Mouse (Mus musculus): ENCODE measurements around the gene Olfr56. TPM values are rescaled to one million over a fixed set of nuclear protein-coding genes. Genes with fewer than 3 reads are reported as not detected.
"Not testable (repeated sequence)": the region's sequence is repeated elsewhere in the genome, so short reads cannot be mapped to it uniquely, and the experiment has no call there.

Gene Olfr56
- total RNA-seq, 1 experiment from 2014 or later: 4.8 TPM

DNA sequence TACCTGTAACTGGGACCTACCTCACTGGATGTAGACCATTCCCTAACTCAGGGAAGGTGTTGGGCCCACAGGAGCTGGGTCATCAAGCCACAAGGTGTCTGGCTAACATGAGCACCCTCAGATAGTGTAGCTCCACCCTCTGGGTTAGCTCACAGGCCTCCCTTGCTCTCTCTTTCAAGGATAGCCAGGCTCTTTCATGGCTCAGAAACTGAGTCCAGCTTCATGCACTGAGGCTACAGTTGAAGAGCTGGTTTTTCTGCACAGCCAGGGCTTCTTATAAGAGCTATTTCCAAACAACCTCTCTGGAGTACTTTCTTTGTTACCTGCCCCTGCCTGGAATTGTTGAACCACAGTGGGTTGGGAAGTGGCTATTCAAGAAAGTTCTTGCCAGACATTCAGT lies 33.4 kb downstream of the Olfr56 start:
- ATAC-seq (replicated peaks in 1 of 2; ENCODE audit: insufficient read depth in 1 of 2, low FRiP score in 2 of 2, low TSS enrichment in 1 of 2, low read depth in 1 of 2, poor library complexity in 2 of 2, severe bottlenecking in 2 of 2): not testable (repeated sequence)

DNA sequence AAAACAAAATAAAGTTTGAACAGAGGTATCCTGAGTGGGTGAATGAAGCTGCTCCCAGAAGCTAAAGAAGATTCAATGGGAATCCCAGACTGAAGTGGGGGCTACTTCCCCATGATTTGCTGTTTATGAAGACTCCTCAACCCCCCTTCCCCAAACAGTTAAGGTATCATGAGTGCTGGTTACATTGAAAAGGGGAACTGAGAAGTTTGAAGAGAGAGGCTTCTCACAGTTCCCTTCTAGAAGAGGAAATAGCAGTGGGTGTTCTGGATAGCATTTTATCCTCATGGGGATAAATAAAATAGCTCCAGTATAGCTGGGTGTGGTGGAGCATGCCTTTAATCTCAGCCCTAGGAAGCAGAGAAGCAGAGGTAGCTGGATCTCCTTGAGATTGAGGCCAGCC lies 71.4 kb downstream of the Olfr56 start:
- ATAC-seq (replicated peaks in 1 of 2; ENCODE audit: insufficient read depth in 1 of 2, low FRiP score in 2 of 2, low TSS enrichment in 1 of 2, low read depth in 1 of 2, poor library complexity in 2 of 2, severe bottlenecking in 2 of 2): peak; percentile 86 to 88

DNA sequence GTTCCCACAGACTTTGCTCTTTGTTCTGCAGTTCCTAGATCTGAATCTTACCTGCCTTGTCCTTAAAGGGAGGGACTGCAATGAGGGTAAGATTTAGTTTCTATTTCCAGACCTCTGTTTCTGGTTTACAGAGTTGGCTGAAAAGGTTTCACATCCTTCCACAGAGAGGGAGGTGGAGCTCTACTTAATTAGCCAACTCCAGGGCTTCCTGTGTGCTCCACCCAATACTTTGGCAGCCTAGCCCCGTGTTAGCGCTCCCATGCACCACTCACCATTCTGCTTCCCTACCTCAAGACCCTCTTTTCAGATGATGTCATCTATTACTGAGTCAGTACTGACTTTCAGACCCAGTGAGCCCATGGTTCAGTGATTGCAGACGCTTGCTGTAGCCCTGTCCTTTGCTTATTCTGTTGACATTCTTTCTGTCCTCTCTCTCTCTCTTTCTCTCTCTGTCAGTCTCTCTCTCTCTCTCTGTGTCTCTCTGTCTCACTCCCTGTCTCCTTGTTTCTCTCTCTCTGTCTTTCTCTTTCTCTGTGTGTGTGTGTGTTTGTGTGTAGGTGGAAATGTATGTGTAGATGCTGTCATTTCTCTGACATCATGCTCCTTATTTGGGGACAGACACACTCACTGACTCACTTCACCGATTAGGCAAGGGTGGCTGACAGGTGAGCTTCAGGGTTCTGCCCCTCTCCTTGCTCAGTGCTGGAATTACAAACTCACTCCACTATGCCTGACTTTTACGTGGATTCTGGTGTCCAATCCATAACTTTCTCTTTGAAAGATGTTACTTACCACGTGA lies 72.6 kb downstream of the Olfr56 start, which contains the start of gene 9930111J21Rik2:
Gene 9930111J21Rik2, minus strand, starts transcription at position 150 of the 799 bp plus-strand sequence.
- ATAC-seq (replicated peaks in 1 of 2; ENCODE audit: insufficient read depth in 1 of 2, low FRiP score in 2 of 2, low TSS enrichment in 1 of 2, low read depth in 1 of 2, poor library complexity in 2 of 2, severe bottlenecking in 2 of 2): peak; percentile 63 to 73

DNA sequence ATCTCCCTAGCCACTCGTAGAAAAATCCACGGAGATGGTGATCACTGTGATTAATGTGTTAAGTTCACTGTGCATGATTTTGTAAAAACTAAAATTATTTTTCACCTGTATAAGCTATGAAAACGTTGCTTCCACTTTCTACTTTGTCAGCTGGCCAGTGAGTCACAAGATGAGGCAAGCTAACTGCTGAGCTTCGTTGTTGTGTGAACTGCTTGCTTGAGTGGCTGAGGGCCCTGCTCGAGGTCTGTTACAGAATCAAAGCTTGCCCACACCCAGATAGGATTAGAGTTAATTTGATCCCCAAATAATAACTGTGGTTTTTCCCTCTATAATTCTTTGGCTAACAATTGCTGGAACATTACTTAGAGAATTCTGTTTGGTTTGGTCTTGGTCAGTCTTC lies 73.2 kb downstream of the Olfr56 start:
- not testable (repeated sequence) for ATAC-seq (replicated peaks in 1 of 2; ENCODE audit: insufficient read depth in 1 of 2, low FRiP score in 2 of 2, low TSS enrichment in 1 of 2, low read depth in 1 of 2, poor library complexity in 2 of 2, severe bottlenecking in 2 of 2)

DNA sequence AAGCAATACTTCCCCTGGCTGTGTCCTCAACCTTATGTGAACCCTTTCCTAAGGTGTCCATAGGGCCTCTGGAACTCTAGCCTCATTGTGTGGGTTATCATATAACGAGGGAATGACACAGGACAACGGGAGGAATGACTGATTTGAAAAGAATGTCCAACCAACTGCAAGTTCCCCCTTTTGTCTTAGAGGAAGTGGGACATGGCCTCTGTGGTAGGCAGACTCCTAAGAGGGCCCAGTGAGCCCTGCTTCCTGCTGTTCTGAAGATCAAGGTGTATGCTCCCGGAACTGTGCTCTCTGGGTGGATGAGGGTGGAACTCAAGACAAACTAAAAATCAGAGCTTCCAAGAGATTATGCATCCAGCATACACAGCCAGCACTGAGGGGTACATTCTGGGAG lies 81.4 kb downstream of the Olfr56 start:
- peak; percentile 57 to 75 for ATAC-seq (replicated peaks in 1 of 2; ENCODE audit: insufficient read depth in 1 of 2, low FRiP score in 2 of 2, low TSS enrichment in 1 of 2, low read depth in 1 of 2, poor library complexity in 2 of 2, severe bottlenecking in 2 of 2)

DNA sequence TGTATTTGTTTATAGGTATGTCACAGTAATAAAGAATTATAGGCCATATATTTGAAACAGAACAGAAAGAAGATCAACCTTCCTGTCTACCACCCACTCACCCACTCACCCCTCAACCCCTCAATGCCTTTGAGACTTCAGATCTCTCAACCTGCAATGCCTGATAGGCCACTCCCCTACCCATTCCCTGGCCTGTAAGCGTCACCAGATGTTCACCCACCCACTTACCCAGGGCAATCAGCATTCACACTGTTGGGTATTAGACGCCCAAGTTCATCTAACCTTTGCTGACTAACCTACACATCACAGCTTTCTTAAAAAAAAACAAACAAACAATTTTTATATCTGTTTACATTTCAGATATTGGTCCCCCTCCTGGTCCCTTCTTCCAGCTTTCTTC lies 83.2 kb downstream of the Olfr56 start:
- ATAC-seq (replicated peaks in 1 of 2; ENCODE audit: insufficient read depth in 1 of 2, low FRiP score in 2 of 2, low TSS enrichment in 1 of 2, low read depth in 1 of 2, poor library complexity in 2 of 2, severe bottlenecking in 2 of 2): peak; percentile 52 to 58

DNA sequence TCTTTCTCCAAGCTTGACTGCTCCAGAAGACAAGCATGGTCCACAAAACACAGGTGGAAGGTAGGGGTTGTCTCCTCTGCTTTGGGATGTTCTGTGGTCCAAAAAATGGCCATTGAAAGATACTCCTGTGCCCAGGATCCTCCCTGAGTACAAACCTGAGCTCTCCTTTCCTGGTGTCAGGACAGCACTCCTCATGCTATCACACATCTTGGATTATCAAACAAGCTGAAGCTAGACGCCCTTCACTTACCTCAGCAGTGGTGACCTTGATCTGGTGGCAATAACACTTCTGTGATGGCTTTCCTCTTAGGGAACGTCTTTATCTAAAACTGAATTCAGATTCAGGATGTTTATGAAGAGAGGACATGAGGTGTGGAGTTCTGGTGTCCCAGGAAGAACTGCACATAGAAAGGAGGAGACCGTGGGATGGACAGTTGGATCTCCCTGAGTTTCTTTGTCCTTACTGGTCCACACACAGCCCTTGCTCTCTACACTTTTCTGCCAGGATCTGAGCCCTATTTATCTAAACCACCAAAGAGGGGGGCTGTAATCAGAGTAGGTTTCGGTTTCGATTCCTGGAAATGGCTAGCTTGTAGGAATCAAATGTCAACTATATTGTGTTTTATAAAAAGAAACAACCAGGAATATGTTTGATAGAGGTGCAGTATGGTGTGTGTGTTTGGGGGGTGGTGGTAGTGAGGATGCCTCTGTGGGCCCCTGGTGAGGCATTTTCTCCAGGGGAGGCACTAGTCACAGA lies 85.2 kb downstream of the Olfr56 start, which contains the start of gene Tgtp2:
Gene Tgtp2, minus strand, starts transcription at position 494 of the 757 bp plus-strand sequence.
- ATAC-seq (replicated peaks in 1 of 2; ENCODE audit: insufficient read depth in 1 of 2, low FRiP score in 2 of 2, low TSS enrichment in 1 of 2, low read depth in 1 of 2, poor library complexity in 2 of 2, severe bottlenecking in 2 of 2): peak; percentile 13 to 18; a peak in 1 of 4 replicates

DNA sequence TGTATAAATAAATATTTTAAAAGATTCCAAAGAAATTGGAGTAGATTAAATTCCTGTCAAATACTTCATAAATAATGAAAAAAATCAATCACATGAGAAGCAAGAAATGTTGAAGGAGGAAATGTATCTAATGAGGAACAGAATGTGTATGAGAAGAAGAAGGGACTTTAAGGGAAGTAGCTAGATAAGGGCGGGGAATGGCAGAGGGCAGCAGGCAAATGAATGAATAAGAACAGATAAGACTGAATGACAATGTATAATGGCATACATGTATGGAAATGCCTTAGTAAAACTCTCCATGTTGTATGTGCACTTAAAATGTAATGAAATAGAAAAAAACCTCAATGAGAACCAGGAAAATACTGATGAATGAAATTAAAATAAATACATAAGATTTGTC lies 89.7 kb downstream of the Olfr56 start:
- no peak for ATAC-seq (replicated peaks in 1 of 2; ENCODE audit: insufficient read depth in 1 of 2, low FRiP score in 2 of 2, low TSS enrichment in 1 of 2, low read depth in 1 of 2, poor library complexity in 2 of 2, severe bottlenecking in 2 of 2)

DNA sequence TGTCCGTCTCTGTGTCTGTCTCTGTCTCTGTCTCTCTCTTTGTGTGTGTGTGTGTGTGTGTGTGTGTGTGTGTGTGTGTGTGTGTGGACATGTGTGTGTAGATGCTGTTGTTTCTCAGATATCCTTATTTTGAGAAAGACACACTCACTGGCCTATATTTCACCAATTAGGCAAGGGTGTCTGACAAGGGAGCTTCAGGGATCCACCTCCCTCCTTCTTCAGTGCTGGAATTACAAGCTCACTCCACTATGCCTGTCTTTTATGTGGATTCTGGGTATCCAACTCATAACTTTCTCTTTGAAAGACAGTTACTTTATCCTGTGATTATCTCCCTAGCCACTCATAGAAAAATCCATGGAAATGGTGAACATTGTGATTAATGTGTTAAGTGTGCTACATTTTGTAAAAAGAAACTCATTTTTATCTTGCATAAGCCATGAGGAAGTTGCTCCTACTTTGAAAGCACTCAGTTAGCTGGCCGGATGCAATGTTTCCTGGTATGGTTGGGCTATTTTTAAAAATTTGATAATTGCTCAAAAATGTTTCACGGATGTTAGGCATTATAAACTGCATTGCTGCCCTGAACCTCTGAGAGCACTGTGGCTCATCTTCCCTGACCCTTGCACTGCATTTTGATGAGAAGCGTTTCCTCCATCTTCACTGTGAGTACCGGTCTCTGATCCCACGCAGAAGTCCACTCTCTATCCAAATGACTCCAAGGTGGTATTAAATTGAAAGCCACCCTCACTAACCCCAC lies 97.5 kb downstream of the Olfr56 start, which contains the start of gene Ifi47:
Gene Ifi47, plus strand, starts transcription at position 587 of the 757 bp plus-strand sequence.
- ATAC-seq (replicated peaks in 1 of 2; ENCODE audit: insufficient read depth in 1 of 2, low FRiP score in 2 of 2, low TSS enrichment in 1 of 2, low read depth in 1 of 2, poor library complexity in 2 of 2, severe bottlenecking in 2 of 2): peak; percentile 89 to 91

DNA sequence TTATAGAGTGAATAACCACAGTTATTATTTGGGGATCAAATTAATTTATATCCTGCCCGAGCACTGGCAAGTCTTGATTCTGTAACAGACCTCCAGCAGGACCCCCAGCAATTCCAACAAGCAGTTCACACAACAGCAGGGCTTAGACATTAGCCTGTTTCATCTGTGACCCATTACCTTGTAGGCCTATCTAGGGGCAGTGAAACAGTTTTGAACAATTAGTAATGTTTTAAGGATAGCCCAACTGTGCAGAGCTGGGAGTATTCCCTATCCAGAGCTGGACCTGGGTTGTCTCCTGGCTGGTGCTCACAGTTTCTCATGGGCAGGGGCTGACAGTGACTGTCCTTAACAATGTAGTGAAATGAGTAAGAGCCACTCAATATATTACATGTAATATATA lies 98.3 kb downstream of the Olfr56 start:
- ATAC-seq (replicated peaks in 1 of 2; ENCODE audit: insufficient read depth in 1 of 2, low FRiP score in 2 of 2, low TSS enrichment in 1 of 2, low read depth in 1 of 2, poor library complexity in 2 of 2, severe bottlenecking in 2 of 2): no peak

DNA sequence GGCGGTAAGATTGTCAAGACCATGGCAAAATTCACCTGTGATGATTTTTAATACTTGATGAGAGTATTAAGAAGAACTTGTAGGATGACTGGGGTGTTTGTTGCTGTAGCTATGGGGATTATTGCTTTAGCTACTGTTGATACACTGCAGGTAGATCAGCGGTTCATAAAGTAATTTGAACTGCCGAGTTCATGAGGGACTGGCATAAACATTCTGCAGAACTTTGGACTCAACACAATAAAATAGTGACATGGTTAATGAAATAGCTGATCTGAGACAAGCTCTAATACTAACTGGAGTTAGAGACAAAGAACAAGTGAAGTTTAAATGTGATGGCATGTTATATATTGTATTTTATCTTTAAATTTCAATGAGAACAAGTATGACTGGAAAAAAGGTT lies 100.0 kb downstream of the Olfr56 start:
- ATAC-seq (replicated peaks in 1 of 2; ENCODE audit: insufficient read depth in 1 of 2, low FRiP score in 2 of 2, low TSS enrichment in 1 of 2, low read depth in 1 of 2, poor library complexity in 2 of 2, severe bottlenecking in 2 of 2): no peak

DNA sequence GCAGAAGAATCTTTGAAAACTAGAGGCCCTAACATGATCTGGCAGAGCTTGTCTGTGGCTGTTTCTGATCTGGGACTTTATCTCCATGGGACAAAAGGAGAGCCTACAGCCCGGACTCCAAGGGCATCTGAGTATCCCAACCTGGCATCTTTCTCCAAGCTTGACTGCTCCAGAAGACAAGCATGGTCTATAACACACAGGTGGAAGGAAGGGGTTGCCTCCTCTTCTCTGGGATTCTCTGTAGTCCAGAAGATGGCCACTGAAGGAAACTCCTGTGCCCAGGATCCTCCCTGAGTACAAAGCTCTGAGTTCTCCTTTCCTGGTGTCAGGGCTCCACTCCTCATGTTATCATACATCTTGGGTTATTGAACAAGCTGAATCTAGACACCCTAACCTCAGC lies 101.9 kb downstream of the Olfr56 start:
- no peak for ATAC-seq (replicated peaks in 1 of 2; ENCODE audit: insufficient read depth in 1 of 2, low FRiP score in 2 of 2, low TSS enrichment in 1 of 2, low read depth in 1 of 2, poor library complexity in 2 of 2, severe bottlenecking in 2 of 2)

DNA sequence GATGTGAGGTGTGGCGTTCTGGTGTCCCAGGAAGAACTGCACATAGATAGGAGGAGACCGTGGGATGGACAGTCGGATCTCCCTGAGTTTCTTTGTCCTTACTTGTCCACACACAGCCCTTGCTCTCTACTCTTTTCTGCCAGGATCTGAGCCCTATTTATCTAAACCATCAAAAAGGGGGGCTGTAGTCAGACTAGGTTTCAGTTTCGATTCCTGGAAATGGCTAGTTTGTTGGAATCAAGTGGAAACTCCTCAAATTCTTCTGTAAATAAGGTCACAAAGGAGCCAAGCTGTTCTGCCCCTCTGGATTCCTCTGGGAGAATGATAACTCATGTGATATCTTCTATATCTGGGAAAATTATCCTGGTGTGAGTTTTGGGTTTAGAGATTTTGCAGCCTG lies 102.7 kb downstream of the Olfr56 start:
- no peak for ATAC-seq (replicated peaks in 1 of 2; ENCODE audit: insufficient read depth in 1 of 2, low FRiP score in 2 of 2, low TSS enrichment in 1 of 2, low read depth in 1 of 2, poor library complexity in 2 of 2, severe bottlenecking in 2 of 2)

DNA sequence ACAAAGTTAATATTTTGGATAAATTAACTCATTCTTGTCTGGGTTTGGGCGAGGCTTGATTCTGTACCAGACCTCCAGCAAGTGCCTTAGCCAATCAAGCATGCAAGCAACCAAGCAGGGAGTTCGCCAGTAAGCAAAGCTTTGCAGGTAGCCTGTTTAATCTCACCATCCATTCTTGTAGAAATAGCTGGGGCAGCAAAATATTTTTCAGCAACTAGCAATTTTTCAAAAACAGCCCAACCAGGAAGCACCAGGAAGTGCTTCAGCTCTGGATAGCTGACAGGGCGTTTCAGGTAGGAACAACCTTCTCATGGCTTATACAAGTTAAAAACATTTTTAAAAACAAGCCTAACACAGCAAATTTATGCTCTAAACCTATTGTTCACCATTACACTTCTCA lies 103.2 kb downstream of the Olfr56 start:
- no peak for ATAC-seq (replicated peaks in 1 of 2; ENCODE audit: insufficient read depth in 1 of 2, low FRiP score in 2 of 2, low TSS enrichment in 1 of 2, low read depth in 1 of 2, poor library complexity in 2 of 2, severe bottlenecking in 2 of 2)

DNA sequence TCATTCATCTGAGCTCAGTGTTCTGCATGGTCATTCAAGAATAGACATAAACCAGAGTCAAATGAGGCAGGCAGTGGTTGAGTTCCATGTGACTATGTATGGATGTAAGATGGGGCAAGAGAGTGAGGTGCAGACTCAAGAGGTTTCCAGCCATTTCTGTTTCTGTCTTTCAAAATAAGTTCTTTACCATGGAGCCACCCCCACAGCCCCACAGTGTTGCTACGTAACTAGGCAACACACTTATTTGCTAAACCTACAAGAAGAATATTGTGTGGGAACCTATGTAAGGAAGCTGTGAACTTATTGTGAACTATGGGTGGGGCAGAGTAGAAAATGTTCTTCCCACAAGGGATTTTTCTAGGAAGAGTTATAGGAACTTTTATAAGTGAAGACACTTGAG lies 104.5 kb downstream of the Olfr56 start:
- ATAC-seq (replicated peaks in 1 of 2; ENCODE audit: insufficient read depth in 1 of 2, low FRiP score in 2 of 2, low TSS enrichment in 1 of 2, low read depth in 1 of 2, poor library complexity in 2 of 2, severe bottlenecking in 2 of 2): no peak

DNA sequence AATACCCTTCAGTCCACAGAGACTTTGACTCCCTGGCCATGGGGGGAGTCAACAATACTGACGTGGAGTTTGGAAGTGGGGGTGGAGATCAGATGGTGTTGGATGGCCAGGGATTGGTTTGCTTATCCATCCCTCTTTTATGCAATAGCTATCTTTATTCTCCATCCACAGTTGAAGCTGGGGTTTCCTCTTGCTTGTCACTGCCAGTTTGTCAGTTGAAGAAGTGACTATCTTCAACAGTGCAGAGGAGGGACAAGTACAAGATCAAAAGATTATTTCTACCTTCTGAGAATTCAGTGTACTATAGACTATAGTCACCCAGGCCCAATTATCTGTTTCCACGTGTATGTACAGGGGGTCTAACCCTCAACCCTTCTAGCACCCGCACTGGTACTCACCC lies 105.1 kb downstream of the Olfr56 start:
- ATAC-seq (replicated peaks in 1 of 2; ENCODE audit: insufficient read depth in 1 of 2, low FRiP score in 2 of 2, low TSS enrichment in 1 of 2, low read depth in 1 of 2, poor library complexity in 2 of 2, severe bottlenecking in 2 of 2): no peak

DNA sequence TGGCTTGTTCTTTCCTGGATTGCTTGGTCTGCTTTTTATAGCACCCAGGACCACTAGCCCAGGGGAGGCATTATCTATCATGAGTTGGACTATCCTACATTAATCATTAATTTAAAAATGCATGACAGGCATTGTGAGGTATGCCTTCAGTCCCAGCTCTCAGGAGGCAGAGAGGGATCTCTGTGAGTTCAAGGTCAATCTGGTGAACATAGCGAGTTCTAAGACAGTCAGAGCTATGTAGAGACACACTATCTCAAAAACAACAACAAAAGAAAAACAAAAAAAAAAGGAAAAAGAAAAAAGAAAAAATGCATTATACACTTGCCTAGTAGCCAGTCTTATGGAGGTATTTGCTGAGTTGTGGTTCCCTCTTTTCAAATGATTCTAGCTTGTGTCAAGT lies 105.7 kb downstream of the Olfr56 start:
- no peak for ATAC-seq (replicated peaks in 1 of 2; ENCODE audit: insufficient read depth in 1 of 2, low FRiP score in 2 of 2, low TSS enrichment in 1 of 2, low read depth in 1 of 2, poor library complexity in 2 of 2, severe bottlenecking in 2 of 2)

DNA sequence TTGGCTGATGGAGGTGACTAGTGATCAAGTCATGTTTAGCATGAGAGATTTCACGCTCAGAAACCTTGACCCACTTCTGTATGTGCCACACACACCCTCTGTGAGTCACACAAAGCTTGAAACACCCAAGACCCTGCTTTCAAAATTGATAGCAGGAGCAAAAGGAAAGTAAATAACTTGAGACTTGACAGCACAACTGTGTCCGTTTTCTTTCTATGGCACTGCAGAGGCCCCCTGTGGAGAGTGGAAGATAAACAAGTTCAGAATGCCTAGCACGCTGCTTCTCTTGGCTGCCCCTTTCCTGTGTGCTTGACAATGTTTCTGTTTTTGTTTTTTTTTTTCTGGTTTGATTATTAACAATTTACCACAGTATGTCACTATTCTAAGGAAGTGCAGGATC lies 106.2 kb downstream of the Olfr56 start:
- peak; percentile 34 to 37; a peak in 1 of 4 replicates for ATAC-seq (replicated peaks in 1 of 2; ENCODE audit: insufficient read depth in 1 of 2, low FRiP score in 2 of 2, low TSS enrichment in 1 of 2, low read depth in 1 of 2, poor library complexity in 2 of 2, severe bottlenecking in 2 of 2)
